Mouse (Mus musculus): ENCODE results near the gene Rims1. TPM values are rescaled to one million over a fixed set of nuclear protein-coding genes. Genes with fewer than 3 reads are reported as not detected.

Rims1 gene
- total RNA-seq, 4 experiments from 2014 or later: 0.22 to 0.30 (median 0.22) TPM; not detected in 1

GRCm38 (mm10) chr1:22587859-22588383 is 217.9 kb downstream of the Rims1 start:
- DNase-seq (ENCODE audit: low spot score): no peak

- DNase-seq (ENCODE audit: low spot score): no peak
Measured at GRCm38 (mm10) chr1:22585560-22585959, 220.2 kb downstream of the Rims1 start.

GRCm38 (mm10) chr1:22579470-22579869 is 226.3 kb downstream of the Rims1 start:
- no peak for DNase-seq (ENCODE audit: low spot score)

GRCm38 (mm10) chr1:22572720-22573119 is 233.1 kb downstream of the Rims1 start:
- DNase-seq (ENCODE audit: low spot score): no peak

- DNase-seq (ENCODE audit: low spot score): no peak
Measured at GRCm38 (mm10) chr1:22546273-22546672, 259.5 kb downstream of the Rims1 start.

DNA sequence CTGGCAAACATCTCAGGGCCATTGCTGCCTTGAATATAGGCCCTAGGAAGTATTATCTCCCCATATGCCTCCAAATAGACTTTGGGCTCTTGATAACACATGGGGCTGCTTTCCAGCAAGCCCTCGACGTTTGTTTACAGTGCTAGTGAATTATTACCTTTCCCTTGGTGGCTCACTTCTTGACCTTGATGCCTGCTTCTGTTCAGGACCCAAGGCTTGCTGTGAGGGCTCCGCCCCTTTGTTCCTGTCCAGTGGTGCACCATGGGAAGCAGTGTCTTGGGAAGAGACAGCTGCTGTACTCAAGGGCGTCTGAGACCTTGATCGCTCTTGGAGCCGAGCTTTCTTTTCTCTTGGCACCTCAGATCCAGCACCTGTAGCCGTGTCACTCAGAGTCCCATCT is 267.7 kb downstream of the Rims1 start:
- no peak for DNase-seq (ENCODE audit: low spot score)

- no peak for DNase-seq (ENCODE audit: low spot score)
Measured at GRCm38 (mm10) chr1:22536776-22537175, 269.0 kb downstream of the Rims1 start.

DNA sequence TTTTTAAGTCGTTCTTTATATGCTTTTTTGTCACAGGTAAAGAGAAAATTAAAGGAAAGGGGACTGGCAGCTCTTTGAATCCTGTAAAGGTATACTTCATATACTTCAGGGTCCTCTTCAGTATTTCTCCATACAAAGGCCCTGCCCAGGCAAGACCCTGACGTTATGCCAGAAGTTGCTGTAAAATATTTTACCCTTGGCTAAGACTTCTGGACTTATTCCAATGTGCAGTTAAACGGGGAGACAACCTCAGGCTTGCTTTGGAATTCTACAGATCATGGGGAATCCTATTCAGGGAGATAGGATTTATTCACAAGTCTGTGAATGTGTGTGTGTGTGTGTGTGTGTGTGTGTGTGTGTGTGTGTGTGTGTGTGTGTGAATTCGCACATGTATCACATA is 270.7 kb downstream of the Rims1 start:
- DNase-seq (ENCODE audit: low spot score): no peak

- no peak for DNase-seq (ENCODE audit: low spot score)
Measured at GRCm38 (mm10) chr1:22533146-22534096, 272.4 kb downstream of the Rims1 start.

- DNase-seq (ENCODE audit: low spot score): no peak
Measured at GRCm38 (mm10) chr1:22515103-22515502, 290.7 kb downstream of the Rims1 start.

DNA sequence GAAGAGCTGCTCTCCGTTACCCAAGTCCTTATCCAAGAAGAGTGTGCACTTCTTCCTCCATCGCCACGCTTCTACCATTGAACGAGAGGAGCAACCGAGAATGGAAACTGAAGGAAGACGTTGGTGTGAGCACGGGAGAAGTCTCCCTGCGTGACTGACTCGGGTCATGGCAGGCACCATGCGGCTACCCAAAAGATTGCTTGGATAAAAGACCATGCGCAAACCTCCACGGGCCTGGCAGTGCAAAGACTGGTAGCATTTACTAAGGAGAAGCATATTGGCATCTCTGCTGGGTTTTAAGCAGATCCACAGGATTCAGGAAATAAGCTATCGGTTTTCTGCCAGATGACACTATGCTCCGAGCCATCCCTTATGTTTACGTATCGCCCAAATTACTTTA is 293.4 kb downstream of the Rims1 start:
- no peak for DNase-seq (ENCODE audit: low spot score)

DNA sequence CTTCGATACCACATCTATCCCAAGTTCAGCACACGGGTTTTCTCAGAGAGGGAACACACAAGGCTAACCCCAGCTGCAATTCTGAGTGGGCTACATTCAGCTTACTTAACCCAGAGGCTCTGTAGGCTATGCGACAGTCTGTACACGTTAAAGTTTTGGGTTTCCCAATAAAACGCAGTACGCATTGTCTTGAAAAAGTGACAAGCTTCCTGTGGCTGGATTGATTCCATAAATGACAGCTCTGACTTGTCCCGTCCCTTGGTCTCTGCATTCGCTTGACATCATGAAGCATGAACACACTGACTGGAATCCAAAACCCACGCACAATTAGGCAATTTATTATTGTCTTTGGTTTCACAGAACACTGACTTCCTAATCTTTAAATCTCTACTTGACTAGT is 294.2 kb downstream of the Rims1 start:
- no peak for DNase-seq (ENCODE audit: low spot score)

DNA sequence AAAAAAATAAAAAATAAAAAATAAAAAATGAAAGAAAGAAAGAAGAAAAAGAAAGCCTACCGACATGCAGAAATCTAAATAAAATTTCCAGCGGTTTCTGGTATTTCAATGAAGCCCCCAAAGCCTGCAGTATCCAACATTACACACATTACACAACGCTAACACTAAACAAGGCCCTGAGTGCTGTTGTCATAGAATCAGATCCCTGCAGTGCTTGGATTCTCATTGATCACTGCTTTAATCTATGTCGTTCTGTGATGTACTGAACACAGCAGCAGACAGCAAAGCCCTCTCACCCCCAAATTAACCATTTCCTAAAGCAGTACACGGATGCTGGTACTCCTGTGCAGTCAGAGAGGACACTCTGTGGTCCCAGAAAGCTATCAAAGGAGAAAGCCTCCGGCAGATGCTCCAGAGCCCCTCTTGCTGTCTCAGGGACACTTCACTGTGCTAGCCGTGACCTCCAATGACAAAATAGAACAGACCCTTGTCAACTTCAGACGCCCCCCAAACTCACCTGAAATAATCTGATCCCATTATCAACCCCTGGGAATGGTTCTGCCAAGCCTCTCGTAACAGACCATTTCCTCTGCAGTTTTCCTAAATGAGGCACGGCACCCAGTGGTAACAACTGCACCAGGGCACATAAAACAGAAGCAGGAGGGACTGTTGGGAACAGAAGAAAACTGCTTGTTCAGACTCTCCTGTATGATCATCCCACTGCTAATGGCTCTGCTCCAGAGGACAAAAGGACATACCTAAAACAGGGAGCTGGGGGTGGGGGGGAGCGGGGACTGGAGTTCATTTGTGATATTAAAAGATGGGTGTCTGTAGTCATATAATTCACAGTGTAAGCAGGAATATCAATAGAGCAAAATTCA is 296.8 kb downstream of the Rims1 start:
- DNase-seq (ENCODE audit: low spot score): no peak

DNA sequence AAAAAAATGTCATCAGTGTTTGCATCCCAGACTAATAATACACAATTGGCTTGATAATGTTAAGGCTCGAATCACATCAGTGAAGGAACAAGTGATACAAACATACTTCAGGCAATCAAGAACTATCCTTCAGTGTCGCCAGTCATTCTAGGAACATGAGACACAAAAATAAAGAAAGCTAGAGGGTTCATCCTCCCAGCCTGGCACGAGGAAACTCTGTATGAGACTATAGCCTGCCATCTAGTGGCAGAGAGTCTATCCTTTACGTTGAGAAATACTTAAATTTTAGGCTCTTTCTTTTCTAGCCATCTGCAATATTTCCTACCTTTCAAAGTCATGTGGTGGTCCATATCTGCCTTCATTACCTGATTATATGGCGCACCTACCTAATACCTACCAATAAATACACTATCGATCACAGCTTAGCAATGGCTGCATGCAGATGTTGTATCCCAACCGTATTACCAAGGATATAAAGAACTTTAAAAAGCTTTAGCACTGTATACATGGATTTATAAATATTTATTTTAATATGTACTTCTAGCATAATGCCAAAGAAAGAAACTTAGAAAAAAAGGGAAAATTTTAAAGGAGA is 318.4 kb downstream of the Rims1 start:
- no peak for DNase-seq (ENCODE audit: low spot score)

- DNase-seq (ENCODE audit: low spot score): no peak
Measured at GRCm38 (mm10) chr1:22476220-22476619, 329.6 kb downstream of the Rims1 start.

DNA sequence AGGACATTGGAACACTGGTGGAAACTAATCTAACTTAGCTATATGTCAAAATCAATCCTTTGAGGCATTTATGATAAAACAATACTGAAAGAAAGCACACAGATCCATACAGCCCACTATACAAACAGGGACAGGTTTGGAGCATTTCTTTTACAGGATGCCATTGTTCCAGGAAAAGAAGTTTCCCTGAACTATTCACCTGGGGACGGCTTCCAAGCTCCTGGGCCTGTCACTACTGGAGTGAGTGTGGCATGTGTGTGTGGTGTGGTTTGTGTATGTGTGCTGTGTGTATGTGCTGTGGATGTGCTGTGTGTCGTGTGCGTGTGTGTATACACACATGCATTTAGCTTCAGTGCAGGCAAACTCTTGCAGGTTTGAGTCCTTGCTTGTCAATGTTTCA is 338.8 kb downstream of the Rims1 start:
- DNase-seq (ENCODE audit: low spot score): no peak

GRCm38 (mm10) chr1:22466597-22466996 is 339.2 kb downstream of the Rims1 start:
- DNase-seq (ENCODE audit: low spot score): no peak

DNA sequence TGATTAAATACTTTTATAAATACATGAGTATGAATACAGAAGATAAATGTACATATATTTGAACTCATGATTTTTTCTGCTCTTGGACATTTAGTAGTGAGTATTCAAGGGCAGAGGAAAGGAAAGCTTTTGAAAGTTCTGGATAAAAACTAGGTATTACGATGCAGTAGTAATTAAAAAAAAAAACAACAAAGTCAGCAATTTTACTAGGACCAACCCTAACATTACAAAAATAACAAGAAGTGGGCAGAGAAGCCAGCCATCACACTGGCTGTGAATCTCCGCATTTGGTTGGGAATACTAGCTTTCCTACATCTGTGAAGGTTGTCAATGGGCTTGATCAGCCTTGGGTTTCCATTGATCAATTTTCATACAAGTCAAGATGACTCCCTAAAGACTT is 381.8 kb downstream of the Rims1 start:
- DNase-seq (ENCODE audit: low spot score): no peak

- no peak for DNase-seq (ENCODE audit: low spot score)
Measured at GRCm38 (mm10) chr1:22422102-22422501, 383.7 kb downstream of the Rims1 start.

GRCm38 (mm10) chr1:22410173-22410572 is 395.6 kb downstream of the Rims1 start:
- DNase-seq (ENCODE audit: low spot score): no peak

GRCm38 (mm10) chr1:22386361-22386760 is 419.4 kb downstream of the Rims1 start:
- no peak for DNase-seq (ENCODE audit: low spot score)

DNA sequence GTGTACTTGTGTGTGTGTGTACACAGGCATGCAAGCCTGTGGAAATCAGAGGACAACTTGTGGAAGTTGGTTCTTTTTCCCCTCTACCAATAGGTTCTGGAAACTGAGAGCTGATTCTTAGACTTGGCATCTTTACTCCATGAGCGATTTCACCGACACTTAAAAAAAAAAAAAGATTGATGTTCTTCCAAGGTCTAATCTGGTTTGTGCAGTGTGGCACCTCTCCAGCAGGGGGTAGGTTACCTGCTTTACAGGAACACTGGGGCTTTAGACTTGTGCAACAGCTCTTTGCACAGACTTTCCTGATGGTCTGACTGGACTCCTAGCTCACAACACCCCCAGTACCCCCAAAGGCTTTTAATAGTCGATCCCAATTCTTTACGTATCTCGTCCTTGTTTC is 428.1 kb downstream of the Rims1 start:
- no peak for DNase-seq (ENCODE audit: low spot score)

All from heart, adult 8-10 months (tissue).